Mouse (Mus musculus) central nervous system, embryonic 11.5 days (tissue): ENCODE measurements around the gene Atg101. TPM values are rescaled to one million over a fixed set of nuclear protein-coding genes. Genes with fewer than 3 reads are reported as not detected.

Experiments used
- polyA plus RNA-seq: library from polyadenylated mRNA; depleted of rRNA; stranded (reverse); fragments of >200 nt; gene quantifications from 2 replicates; pipeline ENCODE4 v1.2.3, GENCODE M21; 2012; rRNA removed

The Atg101 gene
- 51.6 and 56.7 TPM in 2 replicates for polyA plus RNA-seq

DNA sequence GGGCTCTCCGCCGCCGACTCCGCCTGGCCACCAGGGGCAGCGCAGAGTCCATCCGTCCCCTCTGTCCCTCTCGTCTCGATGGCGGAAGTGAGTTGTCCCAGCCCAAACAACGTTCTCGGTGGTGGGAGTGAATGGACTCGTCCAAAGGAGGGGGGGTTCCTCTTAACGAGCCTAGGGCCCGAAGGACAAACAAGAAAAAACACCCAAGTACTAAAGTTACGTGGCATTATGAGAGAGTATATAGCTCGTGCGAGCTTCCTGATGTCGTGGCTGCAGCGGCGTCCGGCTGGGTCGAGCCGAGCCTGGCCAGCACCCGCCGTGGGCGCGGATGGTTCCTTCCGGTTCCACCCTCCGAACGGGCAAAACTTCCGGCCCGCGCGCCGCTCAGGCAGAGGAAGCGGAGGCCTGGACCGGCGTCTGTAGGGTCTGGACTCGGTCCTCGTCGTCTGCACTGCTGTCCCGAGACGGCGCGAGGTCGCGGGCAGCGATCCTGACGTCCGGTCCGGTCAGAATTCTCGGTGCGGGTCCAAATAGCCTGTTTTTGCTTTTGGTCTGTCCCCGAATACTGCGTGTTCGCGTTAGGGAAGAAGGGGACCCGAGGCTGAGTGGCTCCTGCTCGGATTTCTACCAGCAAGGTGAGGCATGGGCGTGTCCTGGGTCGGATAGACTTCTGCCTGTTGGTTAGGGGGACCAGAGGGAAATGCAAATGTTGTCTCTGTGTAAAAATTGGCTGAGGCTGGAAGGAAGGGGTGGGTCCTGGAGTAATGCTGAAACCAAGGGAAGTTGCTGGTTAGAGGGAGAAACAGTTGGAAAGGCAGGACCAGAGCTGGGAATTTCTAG lies at the start of gene Atg101:
Atg101 (plus strand) TSS at position 362 of the 840 bp plus-strand sequence.

DNA sequence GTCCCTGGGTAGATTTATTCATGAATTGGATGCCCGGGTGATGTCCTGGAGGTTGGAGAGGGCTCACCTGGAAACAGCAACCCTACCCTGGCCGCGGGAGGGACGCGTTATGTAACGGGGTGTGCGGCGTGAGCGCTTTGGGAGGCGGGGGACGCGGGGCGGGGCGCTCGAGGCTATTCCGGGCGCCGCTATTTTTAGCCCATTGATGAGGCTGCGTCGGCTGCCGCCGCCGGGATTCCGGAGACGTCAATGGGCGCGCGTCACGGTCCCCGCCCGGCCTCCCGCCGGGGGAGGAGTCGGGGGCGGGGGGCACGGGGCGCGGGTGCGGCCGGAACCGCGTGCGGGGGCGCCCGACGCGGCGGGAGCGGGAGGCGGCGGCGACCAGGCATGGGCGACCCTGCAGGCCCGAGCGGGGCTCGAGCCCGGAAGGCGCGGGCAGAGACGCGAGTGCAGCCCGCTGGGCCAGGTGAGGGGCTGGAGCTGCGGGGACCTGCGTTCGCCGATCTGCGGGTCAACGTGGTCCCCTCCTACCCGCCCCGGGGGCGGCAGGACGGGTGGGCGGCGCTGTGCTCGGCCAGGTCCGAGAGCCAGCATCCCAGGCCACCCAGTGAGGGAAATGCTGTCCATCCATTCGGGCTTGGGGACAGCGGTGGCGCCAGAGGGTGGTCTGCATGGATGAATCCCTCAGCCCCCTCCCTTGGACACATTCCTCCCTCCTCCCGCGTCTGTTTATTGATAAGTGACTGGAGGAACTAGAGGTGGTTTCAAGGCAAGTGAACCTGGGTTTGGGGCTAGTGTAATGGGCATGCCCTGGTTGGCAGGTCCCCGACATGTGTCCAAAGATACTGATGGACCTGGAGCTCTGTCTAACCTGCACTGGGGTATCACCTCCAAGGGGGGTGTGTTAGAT lies 29.9 kb upstream of the Atg101 start, which contains the start of gene Nr4a1:
Nr4a1 (plus strand) TSS at position 384 of the 910 bp plus-strand sequence.

DNA sequence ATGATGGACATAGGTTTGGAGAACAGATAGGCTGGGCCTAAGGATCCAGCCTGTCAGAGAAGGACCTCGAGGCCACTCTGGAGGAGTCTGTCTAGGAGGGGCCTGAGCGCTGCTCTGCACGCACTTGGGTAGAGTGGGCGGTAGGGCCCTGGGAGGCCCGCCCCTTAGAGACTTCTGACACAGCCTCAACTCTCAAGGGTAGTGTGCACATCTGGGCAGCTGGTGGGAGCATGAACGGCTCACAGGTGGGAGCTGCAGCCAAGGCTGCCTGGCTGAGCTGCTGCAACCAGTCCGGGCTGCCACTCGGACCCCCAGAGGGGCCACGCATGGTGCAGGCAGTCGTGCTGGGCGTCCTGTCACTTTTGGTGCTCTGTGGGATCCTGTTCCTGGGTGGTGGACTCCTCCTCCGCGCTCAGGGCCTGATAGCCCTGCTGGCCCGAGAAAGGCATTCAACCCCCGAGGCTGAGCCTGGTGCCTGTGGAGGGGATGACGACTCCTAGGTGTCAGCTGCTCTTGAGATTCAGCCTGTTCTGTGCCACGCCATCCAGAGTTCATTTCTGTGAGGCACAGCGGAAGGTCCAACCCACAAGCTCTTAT lies 9.1 kb downstream of the Atg101 start, which contains the start of gene 6030408B16Rik:
6030408B16Rik (plus strand) TSS at position 188 of the 597 bp plus-strand sequence.

Other genes starting within 250 kb of the Atg101 start
- 0.16 TPM in 1 of 2 replicates, not detected in the other for gene Gm47841, start 236.9 kb upstream of the Atg101 start, polyA plus RNA-seq
- 10.5 and 10.7 TPM in 2 replicates for gene Fignl2, start 205.7 kb upstream of the Atg101 start, polyA plus RNA-seq
- 0.04 TPM in 1 of 2 replicates, not detected in the other for gene Ankrd33, start 168.5 kb upstream of the Atg101 start, polyA plus RNA-seq
- 8.9 and 10.6 TPM in 2 replicates for gene Acvrl1, start 155.8 kb upstream of the Atg101 start, polyA plus RNA-seq
- 28.3 and 29.9 TPM in 2 replicates for gene Acvr1b, start 110.2 kb upstream of the Atg101 start, polyA plus RNA-seq
- 13.0 and 13.8 TPM in 2 replicates for gene Grasp, start 60.1 kb upstream of the Atg101 start, polyA plus RNA-seq
- 3.0 and 6.0 TPM in 2 replicates for gene Nr4a1, start 30.0 kb upstream of the Atg101 start, polyA plus RNA-seq
- 0.28 and 1.3 TPM in 2 replicates for gene 6030408B16Rik, start 8.9 kb downstream of the Atg101 start, polyA plus RNA-seq
- 0.17 and 0.30 TPM in 2 replicates for gene Krt80, start 85.9 kb downstream of the Atg101 start, polyA plus RNA-seq
- gene Krt7, start 126.8 kb downstream of the Atg101 start, polyA plus RNA-seq = 6.8 and 9.1 TPM in 2 replicates
- gene Krt87, start 154.5 kb downstream of the Atg101 start, polyA plus RNA-seq = 0.06 and 0.27 TPM in 2 replicates
- gene Krt88, start 163.5 kb downstream of the Atg101 start, polyA plus RNA-seq = not detected in 2 replicates
- not detected in 2 replicates for gene Krt81, start 179.5 kb downstream of the Atg101 start, polyA plus RNA-seq
- gene Krt86, start 189.2 kb downstream of the Atg101 start, polyA plus RNA-seq = not detected in 2 replicates
- gene Krt83, start 207.2 kb downstream of the Atg101 start, polyA plus RNA-seq = not detected in 2 replicates
- not detected in 2 replicates for gene Gm49425, start 233.0 kb downstream of the Atg101 start, polyA plus RNA-seq
- gene Krt84, start 248.5 kb downstream of the Atg101 start, polyA plus RNA-seq = not detected in 2 replicates